Mouse (Mus musculus) lung, postnatal 0 days (tissue): ENCODE results near the gene Susd4.

Experiments used
- CTCF ChIP-seq: IDR thresholded peaks from 2 replicates; pipeline ENCODE4 v1.5.1; 2016; ENCODE audit warnings: antibody characterized with exemption, mild to moderate bottlenecking
- EP300 ChIP-seq: IDR thresholded peaks from 2 replicates; pipeline ENCODE4 v1.6.1; 2016; ENCODE audit warnings: antibody characterized with exemption, mild to moderate bottlenecking, control low read depth

GRCm38 (mm10) chr1:182751301-182751700, 12.4 kb upstream of the Susd4 start:
- TF ChIP-seq CTCF (no peak), EP300 (no peak)
